Mouse (Mus musculus) megakaryocyte, embryonic 14.5 days (primary cell): ENCODE measurements around the gene Mgat1. TPM values are rescaled to one million over a fixed set of nuclear protein-coding genes. Genes with fewer than 3 reads are reported as not detected.

Source experiments
- H3K27me3 ChIP-seq: replicated peaks from 2 replicates; pipeline ENCODE3; 2012; ENCODE audit warnings: inconsistent platforms
- H3K36me3 ChIP-seq: replicated peaks from 2 replicates; pipeline ENCODE3; 2012; ENCODE audit warnings: low read length, inconsistent platforms, mixed read lengths
- H3K4me1 ChIP-seq: 2 replicates; pipeline ENCODE4 v1.6.1; 2012; ENCODE audit warnings: inconsistent platforms
- H3K4me3 ChIP-seq: replicated peaks from 2 replicates; pipeline ENCODE3; 2012; ENCODE audit warnings: moderate library complexity, mild to moderate bottlenecking, inconsistent platforms
- H3K9me3 ChIP-seq: 2 replicates; pipeline ENCODE4 v1.6.1; 2012; ENCODE audit warnings: inconsistent platforms
- FLI1 ChIP-seq: IDR thresholded peaks from 2 replicates; pipeline ENCODE4 v1.6.1; 2012; ENCODE audit warnings: low read length, inconsistent platforms, mixed read lengths
- GATA1 ChIP-seq: IDR thresholded peaks from 3 replicates; pipeline ENCODE4 v1.6.1; 2012; ENCODE audit warnings: mixed read lengths, low read length, inconsistent platforms, borderline replicate concordance
- polyA plus RNA-seq: library from polyadenylated mRNA; stranded (reverse); fragments of >175 nt; gene quantifications from 2 replicates; pipeline ENCODE4 v1.2.3, GENCODE M21; 2012; ENCODE audit warnings: low replicate concordance; ENCODE audit not compliant: insufficient read depth

Mgat1 gene
- polyA plus RNA-seq, 1 experiment: 64.1 TPM

DNA sequence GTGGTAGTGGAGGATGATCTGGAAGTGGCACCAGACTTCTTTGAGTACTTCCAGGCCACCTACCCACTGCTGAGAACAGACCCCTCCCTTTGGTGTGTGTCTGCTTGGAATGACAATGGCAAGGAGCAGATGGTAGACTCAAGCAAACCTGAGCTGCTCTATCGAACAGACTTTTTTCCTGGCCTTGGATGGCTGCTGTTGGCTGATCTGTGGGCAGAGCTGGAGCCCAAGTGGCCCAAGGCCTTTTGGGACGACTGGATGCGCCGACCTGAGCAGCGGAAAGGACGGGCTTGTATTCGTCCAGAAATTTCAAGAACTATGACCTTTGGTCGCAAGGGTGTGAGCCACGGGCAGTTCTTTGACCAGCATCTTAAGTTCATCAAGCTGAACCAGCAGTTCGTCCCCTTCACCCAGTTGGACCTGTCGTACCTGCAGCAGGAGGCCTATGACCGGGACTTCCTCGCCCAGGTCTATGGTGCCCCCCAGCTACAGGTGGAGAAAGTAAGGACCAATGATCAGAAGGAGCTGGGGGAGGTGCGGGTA, 17.4 kb downstream of the Mgat1 start:
- Histone ChIP-seq H3K27me3 (no peaks in the 10 kb centered on the region), H3K36me3 (peaks cover 94% of the 10 kb centered on the region), H3K4me1 (peaks cover 69% of the 10 kb centered on the region)

GRCm38 (mm10) chr11:49262286-49262685, 18.3 kb downstream of the Mgat1 start:
- H3K4me3 ChIP-seq: no peak overlapping the region
- H3K4me1 ChIP-seq: peaks cover 69% of the 10 kb centered on the region
- H3K9me3 ChIP-seq: no peaks in the 10 kb centered on the region
- TF ChIP-seq GATA1 (no peak), FLI1 (no peak)
- peaks cover 94% of the 10 kb centered on the region for H3K36me3 ChIP-seq
- no peaks in the 10 kb centered on the region for H3K27me3 ChIP-seq

More for the DNA sequence above, 17.4 kb downstream of the Mgat1 start:
- TF ChIP-seq GATA1 (no peak), FLI1 (no peak)
- H3K4me3 ChIP-seq: no peak overlapping the region
- H3K9me3 ChIP-seq: no peaks in the 10 kb centered on the region

GRCm38 (mm10) chr11:49263149-49263548, 19.2 kb downstream of the Mgat1 start:
- H3K9me3 ChIP-seq: no peaks in the 10 kb centered on the region
- no peak overlapping the region for H3K4me3 ChIP-seq
- peaks cover 78% of the 10 kb centered on the region for H3K4me1 ChIP-seq
- H3K36me3 ChIP-seq: peaks cover 96% of the 10 kb centered on the region
- TF ChIP-seq GATA1 (no peak), FLI1 (no peak)
- H3K27me3 ChIP-seq: no peaks in the 10 kb centered on the region

DNA sequence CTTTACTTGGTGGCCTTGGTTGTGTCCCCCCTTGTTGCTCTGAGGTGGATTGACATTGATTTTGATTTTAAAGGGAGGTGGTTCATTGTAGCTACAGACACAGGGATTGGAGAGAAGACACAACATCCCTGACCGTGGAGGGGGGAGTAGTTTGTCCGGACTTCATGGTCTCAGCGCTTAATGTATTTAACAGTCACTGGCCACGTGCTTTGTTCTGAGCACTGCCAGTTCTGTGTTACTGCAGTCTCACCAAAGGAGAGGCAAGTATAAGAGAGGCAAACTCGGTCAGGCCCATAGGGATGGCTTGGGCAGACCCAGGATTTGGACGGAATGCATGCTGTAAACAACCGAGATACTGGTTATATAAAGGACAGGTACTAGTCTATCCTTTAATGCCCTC, 20.1 kb downstream of the Mgat1 start:
- peaks cover 89% of the 10 kb centered on the region for H3K36me3 ChIP-seq

DNA sequence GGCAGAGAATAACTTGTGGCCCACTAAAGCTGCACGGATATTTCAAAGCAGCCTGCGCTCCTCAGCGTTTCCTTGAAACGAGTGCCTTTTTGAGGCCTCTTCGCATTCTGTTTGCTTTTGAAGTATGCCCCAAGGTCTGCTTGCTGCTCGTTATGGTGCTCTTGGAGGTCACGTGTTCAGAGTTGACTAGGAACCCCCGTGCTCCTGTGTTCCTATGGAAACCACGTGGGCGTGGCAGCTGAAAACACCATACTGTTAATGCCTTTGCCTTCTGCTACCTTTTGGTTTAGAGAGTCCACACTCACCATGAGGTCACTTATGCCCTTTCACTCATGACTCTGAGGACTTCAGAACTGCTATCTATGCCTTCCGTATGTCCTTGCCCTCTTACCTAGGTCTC, 20.6 kb downstream of the Mgat1 start:
- Histone ChIP-seq H3K4me1 (peaks cover 74% of the 10 kb centered on the region), H3K27me3 (no peaks in the 10 kb centered on the region), H3K4me3 (no peak overlapping the region), H3K36me3 (peaks cover 86% of the 10 kb centered on the region), H3K9me3 (no peaks in the 10 kb centered on the region)
- TF ChIP-seq FLI1 (no peak), GATA1 (no peak)

More for the DNA sequence above, 20.1 kb downstream of the Mgat1 start:
- H3K4me1 ChIP-seq: peaks cover 74% of the 10 kb centered on the region
- no peak overlapping the region for H3K4me3 ChIP-seq
- no peak for TF ChIP-seq GATA1
- TF ChIP-seq FLI1: no peak
- no peaks in the 10 kb centered on the region for H3K9me3 ChIP-seq
- H3K27me3 ChIP-seq: no peaks in the 10 kb centered on the region

- peaks cover 83% of the 10 kb centered on the region for H3K36me3 ChIP-seq
- H3K4me1 ChIP-seq: peaks cover 74% of the 10 kb centered on the region
These were observed 21.1 kb downstream of the Mgat1 start for GRCm38 (mm10) chr11:49265101-49265500.

DNA sequence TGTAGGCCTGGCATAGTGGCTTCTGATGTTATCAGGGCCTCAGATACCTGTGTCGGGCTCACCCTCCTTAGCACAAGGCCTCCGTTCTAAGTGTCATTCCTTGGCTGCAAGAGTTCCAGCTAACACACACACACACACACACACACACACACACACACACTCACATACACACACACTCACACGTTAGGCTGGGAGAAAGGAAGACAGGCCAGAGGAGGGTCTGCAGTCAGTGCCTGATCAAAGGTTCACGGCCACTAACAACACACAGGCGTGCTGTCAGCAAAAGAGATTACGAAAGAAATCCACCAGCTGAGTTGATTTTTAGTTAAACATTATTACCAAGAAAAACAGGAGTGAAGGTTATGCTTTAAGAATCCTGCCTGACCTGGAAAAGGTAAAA, 22.7 kb downstream of the Mgat1 start:
- Histone ChIP-seq H3K4me1 (peaks cover 67% of the 10 kb centered on the region), H3K36me3 (peaks cover 68% of the 10 kb centered on the region), H3K27me3 (no peaks in the 10 kb centered on the region), H3K4me3 (no peak overlapping the region), H3K9me3 (no peaks in the 10 kb centered on the region)
- TF ChIP-seq FLI1 (no peak), GATA1 (no peak)

More at GRCm38 (mm10) chr11:49265101-49265500, 21.1 kb downstream of the Mgat1 start:
- TF ChIP-seq GATA1 (no peak), FLI1 (no peak)
- Histone ChIP-seq H3K4me3 (no peak overlapping the region), H3K27me3 (no peaks in the 10 kb centered on the region), H3K9me3 (no peaks in the 10 kb centered on the region)

DNA sequence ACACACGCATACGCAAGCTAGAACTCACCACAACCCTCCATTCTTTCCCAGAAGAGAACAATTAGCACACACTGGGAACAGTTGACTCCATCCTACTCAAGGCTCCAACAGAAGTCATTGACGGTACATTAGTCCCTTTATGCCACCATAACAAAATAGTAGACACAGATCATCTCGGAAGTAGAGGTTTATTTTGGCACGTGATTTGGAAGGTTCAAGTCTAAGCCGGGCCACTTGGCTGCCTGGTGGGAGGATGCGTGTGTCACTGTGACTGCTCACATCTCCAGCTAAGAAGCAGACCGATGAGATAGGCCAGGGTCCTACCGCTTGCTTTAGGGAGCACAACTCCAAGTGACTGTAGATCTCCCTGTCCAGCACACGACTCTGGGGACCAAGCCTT, 23.3 kb downstream of the Mgat1 start:
- Histone ChIP-seq H3K4me1 (peaks cover 67% of the 10 kb centered on the region), H3K9me3 (no peaks in the 10 kb centered on the region), H3K36me3 (peaks cover 61% of the 10 kb centered on the region), H3K27me3 (no peaks in the 10 kb centered on the region), H3K4me3 (no peak overlapping the region)
- no peak for TF ChIP-seq GATA1
- no peak for TF ChIP-seq FLI1

DNA sequence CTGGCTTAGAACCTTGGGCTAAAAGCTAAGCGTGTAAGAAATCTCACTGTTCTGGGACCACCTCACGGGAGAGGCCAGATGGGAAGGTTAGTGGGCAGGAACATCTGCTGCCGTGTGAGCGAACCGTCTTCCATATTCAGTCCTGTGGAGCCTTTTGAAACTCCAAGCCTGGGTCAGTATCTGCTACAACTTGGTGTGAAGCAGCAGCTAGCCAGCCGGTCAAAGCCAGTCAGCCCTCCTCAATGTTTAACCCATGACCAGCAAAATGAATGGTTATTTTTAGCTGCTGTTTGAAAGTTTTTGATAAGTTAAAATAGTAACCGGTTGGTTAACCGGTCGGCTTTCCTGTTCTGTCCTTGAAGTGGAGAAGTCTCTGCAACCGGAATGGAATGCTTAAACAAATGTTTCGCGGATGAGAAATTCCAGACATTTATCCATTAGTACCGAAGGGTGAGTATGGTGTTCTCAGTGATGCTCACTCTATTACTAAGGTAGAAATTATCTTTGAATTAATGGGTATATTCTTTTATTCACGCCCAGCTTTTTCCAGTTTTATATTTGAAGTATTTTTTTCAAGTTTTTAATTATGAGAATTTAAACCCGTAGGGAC, 24.1 kb downstream of the Mgat1 start:
- Histone ChIP-seq H3K36me3 (peaks cover 54% of the 10 kb centered on the region), H3K4me1 (peaks cover 66% of the 10 kb centered on the region), H3K9me3 (no peaks in the 10 kb centered on the region), H3K4me3 (no peak overlapping the region), H3K27me3 (no peaks in the 10 kb centered on the region)
- TF ChIP-seq FLI1 (no peak), GATA1 (no peak)

DNA sequence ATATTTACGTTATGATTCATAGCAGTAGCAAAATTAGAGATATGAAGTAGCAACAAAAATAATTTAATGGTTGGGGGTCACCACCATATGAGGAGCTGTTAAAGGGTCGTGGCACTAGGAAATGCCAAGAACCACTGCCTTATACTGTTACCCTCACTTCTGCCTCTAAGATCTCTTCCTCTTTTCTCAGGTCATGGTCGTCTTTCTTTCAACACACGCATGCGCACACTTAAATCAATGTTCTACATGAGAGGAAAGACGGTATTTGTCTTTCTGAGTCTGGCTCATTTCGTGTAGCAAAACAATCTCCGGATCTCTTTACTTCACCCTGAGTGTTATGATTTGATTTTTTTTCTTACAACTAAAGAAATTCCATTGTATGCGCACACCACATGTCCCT, 25.8 kb downstream of the Mgat1 start:
- TF ChIP-seq GATA1 (no peak), FLI1 (no peak)
- Histone ChIP-seq H3K9me3 (no peaks in the 10 kb centered on the region), H3K36me3 (peaks cover 39% of the 10 kb centered on the region), H3K4me3 (no peak overlapping the region), H3K27me3 (no peaks in the 10 kb centered on the region), H3K4me1 (peaks cover 65% of the 10 kb centered on the region)

DNA sequence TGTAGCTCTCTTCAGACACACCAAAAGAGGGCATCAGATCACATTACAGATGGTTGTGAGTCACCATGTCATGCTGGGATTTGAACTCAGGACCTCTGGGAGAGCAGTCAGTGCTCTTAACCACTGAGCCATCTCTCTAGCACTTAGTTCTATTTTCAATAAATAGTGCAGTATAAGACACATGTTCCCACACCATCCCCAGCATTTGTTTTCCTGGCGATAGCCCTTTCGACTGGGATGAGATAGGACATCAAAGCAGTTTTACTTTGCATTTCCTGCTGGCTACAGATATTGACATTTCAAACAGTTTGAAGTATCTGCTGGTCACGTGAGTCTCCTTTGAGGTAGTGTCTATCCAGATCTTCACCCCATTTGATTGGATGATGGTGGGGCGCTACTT, 26.4 kb downstream of the Mgat1 start:
- H3K9me3 ChIP-seq: no peaks in the 10 kb centered on the region
- H3K4me1 ChIP-seq: peaks cover 66% of the 10 kb centered on the region
- no peaks in the 10 kb centered on the region for H3K27me3 ChIP-seq
- TF ChIP-seq GATA1 (no peak), FLI1 (no peak)
- H3K36me3 ChIP-seq: peaks cover 33% of the 10 kb centered on the region
- H3K4me3 ChIP-seq: no peak overlapping the region
